Mouse (Mus musculus): ENCODE measurements around the gene Ndst2.
A peak's percentile ranks its signal among the peaks of the same experiment; 100 is the strongest.

Ndst2 gene

DNA sequence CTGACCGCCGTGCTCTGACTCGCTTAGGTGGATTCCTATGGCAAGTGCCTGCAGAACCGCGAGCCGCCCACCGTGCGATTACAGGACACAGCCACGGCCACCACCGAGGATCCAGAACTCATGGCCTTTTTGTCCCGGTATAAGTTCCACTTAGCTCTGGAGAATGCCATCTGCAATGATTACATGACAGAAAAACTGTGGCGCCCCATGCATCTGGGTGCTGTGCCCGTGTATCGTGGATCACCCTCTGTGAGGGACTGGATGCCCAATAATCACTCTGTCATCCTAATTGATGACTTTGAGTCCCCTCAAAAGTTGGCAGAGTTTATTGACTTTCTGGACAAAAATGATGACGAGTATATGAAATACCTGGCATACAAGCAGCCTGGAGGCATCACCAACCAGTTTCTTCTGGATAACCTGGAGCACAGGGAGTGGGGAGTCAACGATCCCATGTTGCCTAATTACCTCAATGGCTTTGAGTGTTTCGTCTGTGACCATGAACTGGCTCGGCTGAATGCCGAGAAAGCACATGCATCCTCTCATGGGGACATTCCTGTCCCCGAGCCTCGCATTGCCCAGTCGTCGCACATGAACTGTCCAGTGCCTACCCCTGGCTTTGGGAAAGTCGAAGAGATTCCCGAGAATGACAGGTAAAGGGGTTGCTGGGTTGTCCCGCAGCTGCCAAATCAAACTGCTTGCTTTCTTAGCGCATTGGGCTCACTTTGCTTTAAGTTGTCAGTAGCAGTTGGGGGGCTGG is 38.4 kb downstream of the Ndst2 start:
- DNase-seq = peak; percentile 27

DNA sequence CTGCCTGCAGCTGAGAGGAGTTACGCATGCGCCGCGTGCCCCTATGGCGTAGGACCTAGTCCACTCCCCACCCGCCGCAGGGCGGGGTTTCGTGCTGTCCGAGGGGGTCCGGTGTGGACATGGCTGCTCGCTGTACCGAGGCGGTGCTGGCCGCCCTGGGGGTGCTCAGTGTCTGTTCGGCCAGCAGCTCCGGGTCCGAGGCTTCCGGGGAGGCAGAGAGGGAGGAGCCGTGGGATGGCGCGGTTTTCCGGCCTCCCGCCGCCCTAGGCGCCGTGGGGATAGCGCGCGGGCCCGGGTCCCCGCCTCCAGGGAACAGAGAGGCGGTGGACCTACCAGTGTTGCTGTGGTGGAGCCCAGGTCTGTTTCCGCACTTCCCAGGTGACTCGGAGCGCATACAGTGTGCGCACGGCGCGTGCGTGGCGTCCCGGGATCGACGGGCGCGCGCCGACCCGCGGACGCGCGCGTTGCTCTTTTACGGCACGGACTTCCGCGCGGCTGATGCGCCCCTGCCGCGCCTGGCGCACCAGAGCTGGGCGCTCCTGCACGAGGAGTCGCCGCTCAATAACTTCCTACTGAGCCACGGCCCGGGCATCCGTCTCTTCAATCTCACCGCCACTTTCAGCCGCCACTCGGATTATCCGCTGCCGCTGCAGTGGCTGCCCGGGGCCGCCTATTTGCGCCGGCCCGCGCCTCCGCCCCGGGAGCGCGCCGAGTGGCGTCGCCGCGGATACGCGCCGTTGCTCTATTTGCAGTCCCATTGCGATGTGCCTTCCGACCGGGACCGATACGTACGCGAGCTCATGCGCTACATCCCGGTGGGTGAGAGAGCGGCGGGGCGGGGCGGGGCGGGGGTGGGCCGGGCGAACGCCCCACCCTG is 39.2 kb downstream of the Ndst2 start, which contains the start of gene Fut11:
Gene Fut11 (plus strand): TSS at position 85 of the 877 bp plus-strand sequence.
- DNase-seq = peak; percentile 89

DNA sequence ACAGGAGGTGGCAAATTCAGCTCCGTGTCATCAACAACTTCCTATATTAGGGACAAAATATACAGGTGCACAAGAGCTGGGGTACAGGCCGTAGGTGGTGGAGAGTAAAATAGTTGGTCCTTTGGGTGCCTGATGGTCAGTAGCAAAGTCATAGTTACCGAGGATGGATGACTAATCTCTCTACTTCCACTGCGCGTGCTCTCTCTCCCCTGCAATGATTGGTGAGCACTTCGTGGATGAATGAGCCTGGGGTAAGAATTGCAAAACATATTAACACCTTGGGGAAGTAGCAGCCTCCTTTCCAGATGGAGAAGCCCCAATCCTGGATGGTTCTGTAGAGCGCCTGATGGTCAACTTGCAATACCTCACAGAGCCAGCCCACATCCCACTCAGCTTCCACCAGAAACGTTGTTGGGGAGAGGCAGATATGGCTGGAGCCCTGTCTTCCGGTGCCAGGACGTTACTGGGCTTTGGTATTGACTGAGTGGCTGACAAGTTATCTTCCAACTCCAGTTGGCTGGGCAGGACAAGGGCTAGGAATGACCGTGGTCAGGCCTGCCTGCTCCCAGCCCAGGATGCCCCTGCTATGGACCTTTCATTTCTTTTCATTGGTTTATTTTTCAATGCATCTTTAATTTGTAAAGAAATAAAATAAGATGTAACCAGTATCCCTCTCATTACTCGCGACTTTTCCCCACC is 40.0 kb downstream of the Ndst2 start:
- no peak for DNase-seq

DNA sequence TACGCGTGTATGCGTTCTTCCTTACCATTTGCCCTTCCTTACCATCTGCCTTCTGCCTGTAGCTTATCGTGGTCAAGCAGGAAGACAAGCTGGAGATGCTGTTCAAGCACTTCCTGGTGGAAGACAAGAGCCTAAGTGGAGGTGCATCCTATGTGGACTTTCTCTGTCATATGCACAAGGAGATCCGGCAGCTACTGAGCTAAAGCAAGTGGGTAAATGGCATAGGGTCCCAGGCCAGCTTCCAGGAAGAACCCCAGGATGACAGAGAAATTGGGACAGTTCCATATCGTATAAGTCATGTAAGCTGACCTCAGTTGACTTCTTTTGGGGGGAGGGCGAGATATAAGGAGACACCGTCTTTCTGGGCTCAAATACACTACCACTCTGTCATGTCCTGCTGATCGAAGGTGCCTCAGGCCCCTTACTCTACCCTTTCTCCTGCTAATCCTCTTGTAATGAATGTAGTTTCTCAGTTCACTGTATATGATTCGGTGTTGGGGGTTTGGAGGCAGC is 40.7 kb downstream of the Ndst2 start:
- DNase-seq = no peak

DNA sequence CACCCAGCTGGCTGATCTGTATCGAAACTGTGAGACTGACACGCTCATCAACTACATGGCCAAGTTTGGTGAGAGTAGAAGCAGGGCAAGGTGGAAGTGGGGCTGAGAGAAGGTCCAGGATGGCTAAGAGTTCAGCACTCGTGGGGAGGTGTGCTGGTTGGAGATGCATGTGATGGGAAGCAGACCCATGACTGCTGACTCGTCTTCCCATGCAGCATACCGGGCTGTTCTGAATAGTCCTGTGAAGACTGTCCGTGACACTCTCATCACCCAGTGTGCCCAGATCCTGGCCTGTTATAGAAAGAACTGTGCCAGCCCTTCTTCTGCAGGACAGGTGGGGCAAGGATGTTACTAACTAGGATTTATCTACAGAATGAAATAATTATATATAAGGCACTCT is 42.6 kb downstream of the Ndst2 start:
- DNase-seq = no peak

DNA sequence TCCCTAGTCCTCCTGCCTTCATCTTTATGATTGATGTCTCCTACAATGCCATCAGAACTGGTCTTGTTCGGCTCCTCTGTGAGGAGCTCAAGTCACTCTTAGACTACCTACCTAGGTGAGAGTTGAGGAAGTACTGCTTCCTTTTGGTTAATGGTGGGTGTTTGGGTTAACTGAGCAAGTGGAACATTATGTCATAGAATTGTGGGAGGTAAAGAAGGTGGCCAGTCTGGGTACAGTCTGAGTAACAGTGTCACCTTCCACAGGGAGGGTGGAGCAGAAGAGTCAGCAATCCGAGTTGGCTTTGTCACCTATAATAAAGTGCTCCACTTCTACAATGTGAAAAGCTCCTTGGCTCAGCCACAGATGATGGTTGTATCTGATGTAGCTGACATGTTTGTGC is 45.4 kb downstream of the Ndst2 start:
- no peak for DNase-seq

DNA sequence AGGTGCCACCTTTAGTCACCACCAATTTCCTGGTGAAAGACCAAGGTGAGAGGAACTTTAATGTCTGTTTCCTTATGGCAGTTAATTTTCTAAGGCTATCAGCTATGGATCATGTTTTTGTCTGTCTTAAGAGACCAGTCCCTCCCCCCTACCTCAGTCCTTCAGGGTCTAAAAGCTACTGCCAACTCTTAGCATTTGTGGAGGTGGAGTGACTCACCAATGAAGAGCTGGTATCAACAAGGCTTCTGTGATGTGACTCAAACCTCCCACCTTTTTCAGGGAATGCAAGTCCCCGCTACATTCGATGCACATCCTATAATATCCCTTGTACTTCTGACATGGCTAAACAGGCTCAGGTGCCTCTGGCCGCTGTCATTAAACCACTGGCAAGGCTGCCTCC is 47.8 kb downstream of the Ndst2 start:
- DNase-seq = no peak

DNA sequence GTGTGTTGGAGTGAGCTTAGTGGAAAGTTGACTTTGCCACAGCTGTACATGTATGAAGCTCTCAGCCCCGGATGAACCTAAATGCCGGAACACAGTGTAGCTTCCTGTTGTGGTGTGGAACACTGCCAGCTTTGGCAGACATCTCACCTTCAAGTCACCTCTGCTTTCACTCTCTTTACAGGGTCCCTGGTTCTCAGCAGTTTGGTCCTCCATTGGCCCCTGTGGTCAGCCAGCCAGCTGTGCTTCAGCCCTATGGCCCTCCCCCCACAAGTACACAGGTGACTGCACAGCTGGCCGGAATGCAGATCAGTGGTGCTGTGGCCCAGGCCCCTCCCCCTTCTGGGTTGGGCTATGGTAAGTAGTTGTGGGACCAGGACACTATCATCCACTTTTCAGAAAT is 51.9 kb downstream of the Ndst2 start:
- DNase-seq = no peak

DNA sequence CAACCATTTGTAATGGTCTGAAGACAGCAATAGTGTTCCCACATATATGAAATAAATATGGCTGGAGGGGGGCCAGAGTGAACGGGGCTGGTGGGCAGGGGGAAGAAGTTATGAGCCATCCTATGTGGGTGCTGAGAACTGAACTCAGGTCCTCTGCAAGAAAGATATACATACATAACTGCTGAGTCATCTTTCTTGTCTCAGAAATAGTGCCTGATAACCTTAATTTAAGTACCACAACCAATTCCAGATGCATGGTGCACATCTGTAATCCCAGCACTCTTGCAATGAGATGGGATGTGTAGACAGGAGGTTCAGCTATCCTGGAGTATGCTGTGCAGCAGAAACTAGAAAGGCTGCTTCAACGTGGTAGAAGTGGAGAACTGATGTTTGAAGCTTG is 52.6 kb downstream of the Ndst2 start:
- DNase-seq = no peak

DNA sequence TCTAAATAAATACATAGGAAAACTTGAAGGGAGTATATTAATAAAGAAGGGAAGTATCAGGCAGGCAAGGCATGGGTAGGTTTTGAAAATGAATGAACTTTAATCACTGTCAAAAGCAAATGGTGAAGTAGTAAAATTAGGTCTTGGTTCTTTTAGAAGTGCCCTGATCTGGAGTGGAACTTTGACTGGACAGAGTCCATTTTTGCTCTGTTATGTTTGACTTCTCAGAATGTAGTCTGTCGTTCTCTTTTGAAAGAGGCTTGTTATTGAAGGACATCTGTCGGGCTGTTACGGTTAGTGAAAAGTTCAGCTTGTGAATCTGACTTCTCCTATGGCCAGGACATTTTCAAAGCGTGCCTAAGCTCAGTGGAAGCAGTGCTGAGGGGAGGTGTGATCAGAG is 56.5 kb downstream of the Ndst2 start:
- no peak for DNase-seq

DNA sequence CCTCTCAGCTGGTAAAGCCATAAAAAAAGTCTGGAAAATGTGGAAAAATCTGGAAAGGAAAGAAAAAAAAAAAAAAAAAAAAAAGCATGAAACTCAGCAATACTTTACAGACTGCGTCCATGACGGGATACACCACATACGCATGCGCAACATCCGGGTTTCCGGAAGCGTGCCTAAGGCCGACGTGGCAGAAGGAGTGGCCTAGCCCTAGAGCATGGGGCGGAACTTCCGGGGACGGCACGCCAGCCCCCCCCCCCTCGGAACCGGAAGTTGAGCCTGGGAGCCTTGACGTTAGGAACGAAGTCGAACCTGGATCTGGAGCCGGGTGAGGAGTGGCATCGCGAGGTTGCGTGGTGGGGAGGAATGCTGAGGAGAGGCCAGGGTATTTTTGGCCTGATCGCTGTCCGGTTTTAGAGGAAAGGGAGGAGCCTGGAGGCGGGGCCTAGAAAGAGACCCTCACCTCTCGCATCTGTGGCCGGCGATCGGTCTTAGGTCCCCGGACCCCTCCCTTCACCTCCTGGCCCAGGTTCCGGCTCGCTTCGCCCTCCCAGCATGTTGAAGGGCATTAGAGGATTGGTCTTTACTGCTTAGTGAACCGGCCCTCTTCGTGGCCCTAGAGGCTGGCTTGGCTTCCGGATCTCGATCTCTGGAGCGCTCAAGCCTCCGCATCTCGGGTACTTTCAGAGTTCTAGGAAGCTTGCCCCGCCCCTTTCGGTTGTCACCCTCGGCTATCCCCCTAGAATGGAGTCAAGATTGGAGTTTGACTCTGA is 60.1 kb downstream of the Ndst2 start, which contains the start of gene Sec24c:
Gene Sec24c (plus strand): TSS at position 245 of the 770 bp plus-strand sequence.
- peak; percentile 95 for DNase-seq

DNA sequence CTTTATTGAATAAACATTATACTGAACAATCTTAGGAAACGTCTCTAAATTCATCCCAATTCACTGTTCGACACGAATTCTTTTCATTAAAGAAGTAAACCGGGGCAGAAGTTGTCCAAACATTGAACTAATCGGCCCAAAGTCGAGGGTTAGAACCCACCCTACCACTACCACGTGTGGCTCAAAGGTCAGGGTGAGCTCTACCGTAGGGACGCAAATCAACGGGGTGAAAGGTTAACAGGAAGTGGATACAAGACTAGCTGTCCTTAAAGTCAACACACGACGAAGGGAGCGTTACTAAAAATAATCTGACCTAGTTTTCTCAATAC is 60.7 kb downstream of the Ndst2 start:
- DNase-seq = no peak

Data from cerebellum, adult 8-10 months (tissue).